Mouse (Mus musculus): ENCODE measurements around the gene Nkiras1.
"Not testable (repeated sequence)": the region's sequence is repeated elsewhere in the genome, so short reads cannot be mapped to it uniquely, and the experiment has no call there.

The Nkiras1 gene

DNA sequence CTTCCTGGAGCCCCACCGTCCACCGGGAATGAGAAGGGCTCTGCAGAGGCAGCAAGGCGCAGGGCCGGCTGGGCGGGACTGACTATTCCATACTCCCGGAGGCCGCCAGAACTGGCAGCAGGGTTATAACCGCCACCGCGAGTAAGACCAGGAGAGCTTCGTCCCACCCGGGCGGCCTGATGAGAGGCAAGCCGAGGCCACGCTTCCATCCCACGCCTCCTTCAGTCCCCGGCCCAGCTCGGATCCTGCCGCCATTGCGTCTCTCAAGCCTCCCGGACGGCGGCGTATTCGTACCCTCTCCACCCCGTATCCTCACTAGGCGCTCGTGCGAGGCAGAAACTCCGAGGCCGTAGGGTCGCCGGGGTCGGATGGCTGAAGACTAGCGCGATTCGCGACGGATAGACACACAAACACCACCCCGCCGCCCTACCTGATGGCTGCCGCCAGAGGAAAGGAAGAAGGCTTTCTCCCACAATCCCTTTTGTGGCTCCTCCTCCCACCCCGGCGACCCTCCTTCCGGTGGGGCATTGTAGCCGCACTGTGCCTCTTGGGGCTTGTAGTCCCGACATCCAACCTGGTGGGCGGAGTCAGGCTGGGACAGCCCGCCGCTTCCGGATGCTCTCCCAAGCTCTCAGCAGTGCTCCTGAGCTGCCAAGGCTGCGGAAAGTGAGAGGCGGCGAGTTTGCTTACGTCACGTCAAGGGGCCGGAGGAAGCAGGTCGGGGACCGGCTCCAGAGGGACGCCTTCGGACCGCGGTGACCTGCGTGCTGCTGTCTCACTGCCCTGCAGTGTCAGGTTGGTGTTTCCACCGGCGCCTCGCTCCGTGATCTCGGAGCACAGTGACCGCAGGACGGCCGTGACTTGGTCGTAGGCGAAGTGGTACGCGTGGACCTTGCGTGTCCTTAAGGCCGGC lies at the start of gene Nkiras1, which contains the start of gene Rpl15:
Nkiras1 (plus strand) TSS at position 608 of the 913 bp plus-strand sequence.
Rpl15 (minus strand) TSS at position 863 of the 913 bp plus-strand sequence.
- DNase-seq = peak; percentile 99

DNA sequence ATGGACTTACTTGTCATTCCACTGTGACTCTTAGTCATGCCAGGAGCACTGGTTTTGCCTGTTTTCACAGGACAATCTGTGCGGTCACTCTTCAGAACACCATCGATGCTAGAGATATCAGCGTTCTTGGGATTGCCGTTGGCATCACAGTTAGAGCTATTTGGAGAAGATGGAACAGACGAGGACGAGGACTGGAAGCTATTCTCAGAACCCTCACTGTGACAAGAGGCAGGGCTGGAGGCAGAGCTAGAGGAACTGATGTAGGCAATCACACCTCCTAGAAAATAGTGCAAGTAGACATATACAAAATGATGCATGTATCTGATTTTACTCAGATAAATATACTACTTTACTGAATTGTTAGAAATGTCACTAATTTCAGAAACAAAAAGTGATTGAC lies 49.0 kb upstream of the Nkiras1 start:
- DNase-seq = no peak

DNA sequence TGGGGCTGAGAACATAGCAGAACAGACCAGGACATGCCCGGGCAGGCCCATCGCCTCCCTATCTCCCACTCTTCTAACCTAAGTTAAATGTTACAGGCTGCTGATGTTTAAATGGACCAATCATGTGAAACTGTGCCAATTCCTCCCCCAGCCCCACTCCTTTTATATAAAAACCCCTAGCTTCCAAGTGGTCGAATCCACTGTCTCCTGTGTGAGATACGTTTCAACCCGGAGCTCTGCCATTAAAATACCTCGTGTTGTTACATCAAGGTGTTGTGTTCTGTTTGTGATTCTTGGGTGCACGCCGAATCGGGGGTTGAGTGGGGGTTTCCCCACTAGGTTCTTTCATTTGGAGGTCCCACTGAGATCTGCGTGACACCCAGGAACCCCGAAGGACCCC lies 45.5 kb upstream of the Nkiras1 start:
- DNase-seq = not testable (repeated sequence)

DNA sequence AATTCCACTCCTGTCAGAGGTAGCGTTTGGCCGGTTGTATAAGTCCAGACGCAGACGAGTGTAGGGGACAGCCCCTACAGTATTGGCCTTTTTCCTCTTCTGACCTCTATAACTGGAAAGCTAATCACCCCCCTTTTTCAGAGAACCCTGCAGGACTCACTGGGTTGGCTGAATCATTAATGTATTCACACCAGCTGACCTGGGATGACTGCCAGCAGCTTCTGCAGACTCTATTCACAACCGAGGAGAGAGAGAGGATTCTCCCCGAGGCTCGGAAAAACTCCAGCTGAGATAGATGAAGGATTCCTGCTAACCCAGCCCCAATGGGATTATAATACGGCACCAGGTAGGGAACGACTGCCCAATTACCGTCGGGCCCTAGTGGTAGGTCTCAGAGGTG lies 44.8 kb upstream of the Nkiras1 start:
- DNase-seq = not testable (repeated sequence)

DNA sequence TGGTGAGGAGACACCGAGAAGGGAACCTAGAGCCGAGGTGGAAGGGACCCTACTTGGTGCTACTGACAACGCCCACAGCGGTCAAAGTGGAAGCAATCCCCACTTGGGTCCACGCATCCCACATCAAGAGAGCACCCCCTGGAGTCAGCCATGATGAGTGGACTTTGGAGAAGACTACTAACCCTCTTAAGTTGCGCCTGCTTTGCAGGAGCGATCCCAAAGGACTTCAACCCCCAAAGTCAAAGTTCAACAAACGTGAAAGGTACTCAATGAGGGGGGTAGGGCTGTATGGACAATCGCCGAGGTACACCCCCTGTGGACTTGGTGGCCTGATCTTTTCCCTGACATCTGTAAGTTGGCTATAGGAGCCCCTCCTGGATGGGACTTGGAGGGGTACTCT lies 41.2 kb upstream of the Nkiras1 start:
- DNase-seq = not testable (repeated sequence)

DNA sequence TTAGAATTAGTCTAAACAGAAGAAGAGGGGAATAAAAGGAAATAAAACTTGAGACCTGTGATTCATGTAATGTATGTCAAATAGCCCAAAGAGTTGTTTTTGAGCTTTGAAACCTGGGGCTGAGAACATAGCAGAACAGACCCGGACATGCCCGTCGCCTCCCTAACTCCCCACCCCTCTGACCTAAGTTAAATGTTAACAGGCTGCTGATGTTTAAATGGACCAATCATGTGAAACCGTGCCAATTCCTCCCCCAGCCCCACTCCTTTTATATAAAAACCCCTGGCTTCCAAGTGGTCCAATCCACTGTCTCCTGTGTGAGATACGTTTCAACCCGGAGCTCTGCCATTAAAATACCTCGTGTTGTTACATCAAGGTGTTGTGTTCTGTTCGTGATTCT lies 39.1 kb upstream of the Nkiras1 start:
- not testable (repeated sequence) for DNase-seq

DNA sequence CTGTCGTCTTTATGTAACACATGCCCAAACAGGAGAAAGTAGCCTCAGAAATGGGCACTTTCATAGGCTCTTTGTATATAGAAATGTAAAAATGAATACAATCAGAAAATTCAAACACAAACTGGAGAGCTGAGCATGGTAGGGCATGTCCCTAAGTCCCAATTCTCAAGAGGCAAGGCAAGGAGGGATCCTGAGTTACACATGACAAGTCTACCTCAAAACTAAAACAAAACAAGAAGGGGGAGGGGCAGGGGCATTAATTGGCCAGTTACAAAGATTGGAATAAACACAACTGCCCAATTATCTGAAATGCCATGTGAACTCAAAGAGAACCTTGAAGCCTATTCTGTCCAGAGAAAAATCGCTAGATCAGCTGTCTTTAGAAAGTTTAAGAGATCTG lies 37.9 kb upstream of the Nkiras1 start:
- DNase-seq = no peak

DNA sequence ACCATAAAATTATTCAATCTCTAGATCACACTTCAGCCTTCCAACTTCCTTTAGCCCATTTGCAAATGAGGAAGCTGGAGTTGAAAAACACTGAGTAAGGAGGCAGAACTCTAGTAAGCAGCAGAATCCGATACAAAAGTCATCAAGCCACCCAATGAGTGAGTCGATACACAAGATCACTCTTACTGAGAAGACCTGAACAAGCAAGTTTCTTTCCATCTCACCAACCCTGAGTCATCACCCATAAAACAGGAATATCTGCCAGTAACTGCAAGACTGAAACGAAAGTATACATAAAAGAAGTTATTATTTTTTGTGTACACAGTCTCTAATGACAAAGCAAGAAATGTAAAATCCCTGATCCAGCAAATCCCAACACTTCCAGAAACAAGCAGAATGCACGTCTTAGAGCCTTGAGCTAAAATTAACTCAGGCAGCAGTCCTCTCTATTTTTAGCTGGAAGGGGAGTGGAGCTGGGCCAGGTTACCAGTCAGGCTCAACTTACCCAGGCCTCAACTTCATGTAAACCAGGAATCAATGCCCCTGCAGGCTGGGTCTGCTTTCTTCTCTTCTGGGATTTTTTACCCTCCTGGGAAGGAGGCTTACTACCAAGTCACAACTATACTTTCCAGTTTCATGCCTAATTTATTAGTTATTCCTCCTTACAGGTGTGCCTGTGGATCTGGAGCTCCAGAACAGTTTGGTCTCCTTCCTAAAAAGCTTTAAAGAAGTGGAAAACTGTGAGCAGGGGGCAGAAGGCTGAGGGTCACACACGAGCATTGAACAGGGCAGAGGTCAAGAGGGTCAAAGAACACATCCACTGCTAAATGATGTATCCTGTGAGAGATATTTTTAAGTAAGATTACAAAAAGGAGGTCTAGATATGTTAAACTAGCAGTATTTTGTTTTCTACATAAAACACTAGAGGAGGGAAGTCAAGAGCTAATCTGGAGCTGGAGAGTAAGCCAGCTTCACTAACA lies 36.7 kb upstream of the Nkiras1 start:
- no peak for DNase-seq

DNA sequence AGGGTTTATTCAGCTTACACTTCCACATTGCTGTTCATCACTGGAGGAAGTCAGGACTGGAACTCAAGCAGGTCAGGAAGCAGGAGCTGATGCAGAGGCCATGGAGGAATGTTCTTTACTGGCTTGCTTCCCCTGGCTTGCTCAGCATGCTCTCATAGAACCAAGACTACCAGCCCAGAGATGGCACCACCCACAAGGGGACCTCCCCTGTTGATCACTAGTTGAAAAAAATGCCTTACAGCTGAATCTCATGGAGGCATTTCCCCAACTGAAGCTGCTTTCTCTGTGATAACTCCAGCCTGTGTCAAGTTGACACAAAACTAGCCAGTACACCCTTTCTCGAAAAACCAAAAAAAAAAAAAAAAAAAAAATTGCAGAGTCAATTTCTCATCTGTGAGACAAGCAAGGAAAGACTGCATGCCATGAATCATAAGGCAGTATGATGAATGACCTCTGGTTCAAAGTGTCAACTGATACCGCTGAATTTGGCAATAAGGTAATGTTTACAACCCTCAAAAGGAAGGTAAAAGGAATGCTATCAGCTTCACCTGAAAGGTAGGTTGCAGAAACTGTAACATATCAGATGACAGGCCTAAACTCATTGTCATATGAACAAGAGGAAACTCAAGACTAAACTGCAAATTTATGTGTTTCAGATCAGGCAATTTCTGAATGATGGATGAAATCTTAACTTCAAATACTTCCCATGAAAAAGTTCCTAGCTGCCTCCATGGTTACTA lies 34.3 kb upstream of the Nkiras1 start:
- DNase-seq = not testable (repeated sequence)

DNA sequence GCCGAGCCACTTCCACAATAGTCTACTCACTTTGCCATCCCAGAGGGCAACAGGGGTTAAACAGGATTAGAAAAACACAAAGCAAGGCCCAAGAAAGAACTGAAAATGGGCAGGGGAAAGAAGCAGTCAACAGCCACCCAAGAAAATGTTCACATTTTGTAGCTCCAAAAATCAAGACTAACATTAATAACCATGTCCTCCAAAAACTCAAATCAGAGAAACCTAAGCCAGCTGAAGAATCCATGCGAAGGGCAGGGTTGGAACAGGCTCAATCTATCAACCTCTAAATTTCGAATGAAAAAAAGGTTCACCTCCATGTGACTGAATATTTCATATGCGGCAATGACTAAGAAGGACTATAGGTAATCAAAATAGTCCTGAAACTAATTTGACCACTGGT lies 33.6 kb upstream of the Nkiras1 start:
- no peak for DNase-seq

DNA sequence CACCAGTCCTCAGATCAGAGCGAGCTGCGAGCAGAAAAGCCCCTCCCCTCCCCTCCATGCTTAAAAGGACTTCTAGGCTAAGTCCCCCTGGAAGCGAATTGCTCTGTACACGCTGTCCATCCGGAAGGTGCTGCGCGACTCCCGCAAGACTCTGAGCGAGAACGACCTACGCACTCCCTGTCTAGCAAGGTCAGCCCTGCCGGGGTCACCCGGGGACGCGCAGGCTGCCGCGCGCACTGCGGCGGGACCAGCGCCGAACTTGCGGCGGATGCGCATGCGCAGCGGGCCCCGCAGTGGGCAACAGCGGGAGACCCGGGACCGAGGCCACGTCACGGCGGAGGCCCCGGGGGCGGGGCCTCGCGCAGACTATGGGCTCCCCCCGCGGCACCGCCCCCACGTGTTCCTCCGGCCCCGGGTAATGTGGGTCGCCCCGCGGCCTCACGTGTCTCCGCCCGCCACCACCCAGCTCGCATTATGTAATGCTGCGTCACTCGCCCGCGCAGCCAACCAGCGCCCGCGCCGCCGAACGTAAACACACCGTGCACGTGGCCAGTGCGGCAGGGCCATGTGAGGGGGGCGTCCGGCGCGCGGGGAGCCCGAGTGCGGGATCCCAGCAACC lies 32.7 kb upstream of the Nkiras1 start:
- DNase-seq = peak; percentile 99

DNA sequence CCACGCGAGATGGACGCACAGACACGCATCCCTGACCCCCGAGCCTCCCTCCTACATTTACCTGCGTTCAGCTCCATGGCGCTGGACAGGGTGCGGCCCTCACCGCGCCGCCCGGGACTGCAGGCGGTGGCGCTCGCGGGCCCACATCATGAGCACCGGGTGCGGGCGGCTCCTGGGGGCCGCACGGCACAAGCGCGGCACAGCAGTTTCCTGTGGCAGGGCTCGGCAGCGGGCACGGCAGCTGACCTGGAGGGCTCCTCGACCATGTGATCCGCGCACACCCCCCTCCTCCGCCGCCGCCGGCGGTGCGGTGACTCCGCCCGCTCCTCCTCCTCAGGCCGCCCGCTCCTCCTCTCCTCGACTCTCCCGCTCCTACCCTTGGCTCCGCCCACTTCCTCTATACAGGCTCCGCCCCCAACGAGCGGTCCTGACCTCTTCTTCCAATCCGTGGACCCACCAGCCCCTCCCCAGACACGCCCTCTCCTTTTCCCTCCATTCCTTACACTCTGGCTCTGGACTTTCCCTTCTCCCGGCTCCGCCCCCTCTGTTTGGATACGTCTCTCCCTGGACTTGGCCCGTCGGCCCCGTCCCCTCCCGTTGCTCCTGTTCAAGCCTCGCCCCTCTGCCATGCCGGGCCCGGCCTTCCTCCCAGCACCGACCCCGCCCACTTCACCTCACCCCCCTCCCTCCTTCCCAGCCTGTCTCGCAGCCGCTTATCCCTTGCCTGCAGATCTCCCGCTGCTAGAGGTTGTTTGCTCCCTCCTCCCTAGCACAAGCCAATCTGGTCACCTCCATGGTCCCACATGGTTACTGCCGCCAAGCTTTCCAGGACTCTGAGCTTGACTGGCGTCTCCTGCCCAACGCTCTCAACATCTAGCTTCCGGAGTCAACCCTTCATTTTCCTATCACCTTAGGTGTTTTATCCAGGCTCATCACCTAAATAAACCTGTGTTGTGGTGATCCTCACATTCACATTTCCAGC lies 31.9 kb upstream of the Nkiras1 start, which contains the start of gene Nr1d2:
Nr1d2 (minus strand) TSS at position 378 of the 982 bp plus-strand sequence.
- peak; percentile 99 for DNase-seq

DNA sequence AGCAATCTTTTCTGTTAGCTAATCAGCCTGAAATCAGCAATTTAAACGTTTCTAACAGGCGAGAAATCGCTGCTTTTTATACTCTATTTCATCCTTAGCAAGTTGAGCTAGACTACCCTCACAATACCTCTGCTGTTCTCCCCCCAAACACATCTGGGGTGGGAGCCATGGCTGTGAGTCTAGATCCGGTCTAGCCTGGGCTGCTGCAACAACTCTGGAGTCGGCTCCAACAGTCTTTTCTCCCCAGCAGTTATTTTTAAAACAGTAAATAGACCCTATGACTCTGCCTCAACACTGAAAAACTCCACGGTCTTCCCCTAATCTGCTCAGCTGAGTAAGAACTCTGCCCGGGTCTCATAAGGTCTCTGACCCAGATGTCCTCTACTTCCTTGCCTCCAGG lies 30.8 kb upstream of the Nkiras1 start:
- DNase-seq = no peak

DNA sequence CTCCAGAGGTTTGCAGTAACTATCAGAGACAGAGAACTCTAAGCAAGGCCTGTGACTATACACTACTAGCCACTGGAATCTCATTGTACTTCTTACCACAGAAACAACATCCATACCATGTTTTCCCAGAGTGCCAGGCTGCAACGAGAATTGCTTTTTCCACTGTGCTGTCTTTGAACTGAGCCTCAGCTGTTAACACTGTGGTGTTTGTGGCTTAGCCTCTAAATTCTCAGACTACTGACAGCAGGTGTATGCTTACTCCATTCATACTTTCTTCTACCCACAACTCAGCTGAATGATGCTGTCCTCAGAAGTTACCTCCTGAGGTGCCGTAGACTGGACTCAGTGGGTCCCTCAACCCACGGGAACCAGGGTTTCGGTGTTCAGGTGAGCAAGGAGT lies 29.1 kb upstream of the Nkiras1 start:
- DNase-seq = no peak

DNA sequence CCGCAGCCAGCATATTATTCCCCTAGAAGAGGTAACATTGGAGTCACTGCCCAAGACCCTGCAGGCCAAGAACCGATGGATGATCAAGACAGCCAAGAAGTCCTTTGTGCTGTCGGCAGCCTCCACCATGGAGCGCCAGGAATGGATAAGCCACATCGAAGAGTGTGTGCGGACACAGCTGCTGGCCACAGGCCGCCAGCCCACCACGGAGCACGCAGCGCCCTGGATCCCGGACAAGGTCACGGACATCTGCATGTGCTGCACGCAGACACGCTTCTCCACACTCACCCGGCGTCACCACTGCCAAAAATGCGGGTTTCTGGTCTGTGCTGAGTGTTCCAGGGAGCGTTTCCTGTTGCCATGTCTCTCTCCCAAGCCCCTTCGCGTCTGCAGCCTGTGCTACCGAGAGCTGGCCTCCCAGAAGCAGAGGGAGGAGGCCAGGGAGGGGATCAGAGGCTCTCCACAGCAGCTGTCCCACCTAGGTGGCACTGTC lies 28.3 kb upstream of the Nkiras1 start:
- no peak for DNase-seq

DNA sequence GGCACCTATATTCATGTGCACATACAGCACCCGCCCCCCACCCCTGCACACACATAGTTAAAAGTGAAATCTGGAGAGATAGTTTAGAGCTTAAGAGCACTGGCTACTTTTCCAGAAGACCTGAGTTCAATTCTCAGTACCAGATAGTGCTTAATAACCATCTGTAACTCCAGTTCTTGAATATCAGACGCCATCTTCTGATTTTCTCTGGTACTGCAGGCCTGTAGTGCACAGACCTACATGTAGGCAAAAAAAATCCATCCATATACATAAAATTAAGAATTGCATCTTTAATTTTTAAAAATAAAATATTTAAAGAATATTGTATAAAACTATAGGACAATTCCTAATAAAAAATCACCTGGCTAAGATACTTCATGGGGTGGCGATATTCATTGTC lies 9.7 kb upstream of the Nkiras1 start:
- no peak for DNase-seq

DNA sequence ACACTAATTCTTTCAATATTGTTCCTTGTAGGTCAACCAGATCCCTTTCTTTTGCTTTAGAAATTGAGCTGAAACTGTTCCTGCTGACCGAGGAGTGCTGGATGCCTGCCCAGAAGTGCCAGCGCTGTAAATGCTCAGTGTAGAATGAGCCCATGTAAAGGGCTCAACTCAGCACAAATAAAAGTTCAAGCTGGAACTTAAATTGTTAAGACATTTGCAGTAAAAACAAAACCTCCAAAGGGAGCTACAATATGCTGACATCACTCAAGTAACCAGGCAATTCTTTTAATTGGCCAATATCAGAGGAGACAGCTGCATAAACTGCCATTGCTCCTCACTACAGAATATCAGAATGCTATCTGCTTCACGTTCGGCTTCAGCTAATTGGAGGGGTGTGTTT lies 7.5 kb upstream of the Nkiras1 start:
- DNase-seq = peak; percentile 64

DNA sequence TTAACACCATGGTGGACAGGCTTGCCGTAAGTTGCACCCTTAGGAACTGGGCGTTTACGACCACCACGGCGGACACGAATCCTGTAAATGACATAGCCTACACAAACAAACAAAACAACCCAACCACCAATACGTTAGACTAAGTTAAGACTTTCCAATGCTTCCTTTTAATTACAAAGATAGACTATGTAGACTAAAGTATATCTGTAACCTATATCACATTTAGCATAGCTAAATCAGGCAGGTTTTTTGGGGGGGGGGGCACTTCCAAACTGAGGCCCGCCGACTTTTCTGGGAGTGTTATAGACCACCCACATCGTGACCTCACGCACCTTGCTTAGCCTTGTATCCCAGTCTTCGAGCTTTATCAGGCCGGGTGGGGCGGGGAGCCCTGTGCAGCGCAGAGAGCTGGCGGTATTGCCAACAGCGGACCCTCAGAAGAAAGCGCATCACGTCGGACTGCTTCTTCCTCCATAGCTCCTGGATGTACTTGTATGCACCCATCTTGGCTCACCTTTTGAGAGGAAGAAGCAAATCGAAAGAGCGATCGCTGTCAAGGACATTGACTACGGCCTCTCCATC lies 898 bp upstream of the Nkiras1 start:
- DNase-seq = not testable (repeated sequence)

DNA sequence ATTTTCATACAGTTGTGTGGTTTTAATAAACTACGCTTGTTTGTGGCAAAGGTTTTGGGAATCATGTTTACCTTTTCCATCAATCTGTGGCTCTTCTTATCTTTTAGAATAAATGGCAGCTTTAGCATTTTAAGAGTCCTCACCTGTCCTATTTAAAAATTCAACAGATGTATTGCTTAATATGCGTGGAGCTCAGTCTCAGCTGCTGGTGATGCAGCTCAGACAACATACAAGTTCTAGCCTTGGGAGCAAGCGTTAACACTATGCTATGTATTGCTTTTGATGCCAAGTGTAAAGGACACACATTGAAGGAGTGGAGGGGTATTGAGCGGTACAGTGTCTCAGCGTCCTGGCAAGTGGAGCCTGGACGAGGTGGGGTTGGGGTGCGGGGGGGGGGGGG lies 730 bp downstream of the Nkiras1 start:
- DNase-seq = no peak

DNA sequence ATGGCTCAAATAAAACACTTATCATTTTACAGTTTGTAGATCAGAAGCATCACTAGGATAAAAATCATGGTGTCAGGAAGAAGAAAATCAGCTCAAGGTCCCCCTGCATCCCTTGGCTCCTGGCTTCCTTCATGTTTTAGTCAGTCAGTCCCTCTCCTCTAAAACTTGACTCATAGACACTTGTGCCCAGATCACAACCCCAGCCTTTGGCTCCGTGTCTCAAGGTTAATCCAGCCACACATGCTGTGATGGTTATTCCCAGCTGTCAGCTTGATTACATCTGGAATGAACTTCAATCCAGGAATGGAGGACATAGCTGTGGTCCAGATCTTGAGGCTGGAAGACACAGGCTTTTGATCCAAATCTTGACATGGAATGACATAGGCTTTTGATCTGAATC lies 3.6 kb downstream of the Nkiras1 start:
- no peak for DNase-seq

All from kidney, postnatal 14 days (tissue).